Mouse (Mus musculus) mature B cell (primary cell): ENCODE data around the gene Tmprss4.

ENCODE experiments used
- in situ Hi-C: fragments of 300-500 bp; cut with MboI; formaldehyde crosslinking; loops from 2 replicates; pipeline ENCODE4 v1.14.3; 2019

Gene Tmprss4

GRCm38 (mm10) chr9:45138191-45139032 is 65.5 kb downstream of the Tmprss4 start, which contains the start of gene Scn4b:
Gene Scn4b, plus strand, starts transcription at chr9:45138395.
- in situ Hi-C loops: no loop called here

GRCm38 (mm10) chr9:45136442-45137169 is 67.3 kb downstream of the Tmprss4 start:
- in situ Hi-C loops: no loop called here

- in situ Hi-C loops: no loop called here
Measured at GRCm38 (mm10) chr9:45133484-45134310, 70.2 kb downstream of the Tmprss4 start.

- in situ Hi-C loops: no loop called here
Measured at GRCm38 (mm10) chr9:45130119-45130518, 73.8 kb downstream of the Tmprss4 start.

- in situ Hi-C loops: no loop called here
Measured at GRCm38 (mm10) chr9:45126941-45127340, 77.0 kb downstream of the Tmprss4 start.

- in situ Hi-C loops: no loop called here
Measured at GRCm38 (mm10) chr9:45125211-45125610, 78.7 kb downstream of the Tmprss4 start.
